Mouse (Mus musculus) megakaryocyte-erythroid progenitor cell, adult 5-6 weeks (primary cell): ENCODE data around the gene Fgfr2. TPM values are rescaled to one million over a fixed set of nuclear protein-coding genes. Genes with fewer than 3 reads are reported as not detected.

ENCODE experiments used
- ATAC-seq: replicated peaks from 2 replicates; pipeline ENCODE4 v1.8.0; 2016; ENCODE audit warnings: mild to moderate bottlenecking, inconsistent platforms; ENCODE audit not compliant: severe bottlenecking, poor library complexity, low FRiP score, low TSS enrichment
- total RNA-seq, 2 experiments: library from RNA; stranded (forward) in 1 of 2; stranded (reverse) in 1 of 2; fragments of 200-1000, 215-1000 nt in 1 of 2; fragments of >200 nt in 1 of 2; fragmentation: Nextera tagmentation in 1 of 2; gene quantifications; 2 replicates each; pipeline ENCODE4 v1.2.3; 2014 to 2017

Fgfr2 gene
- total RNA-seq, 2 experiments from 2014 or later = not detected

DNA sequence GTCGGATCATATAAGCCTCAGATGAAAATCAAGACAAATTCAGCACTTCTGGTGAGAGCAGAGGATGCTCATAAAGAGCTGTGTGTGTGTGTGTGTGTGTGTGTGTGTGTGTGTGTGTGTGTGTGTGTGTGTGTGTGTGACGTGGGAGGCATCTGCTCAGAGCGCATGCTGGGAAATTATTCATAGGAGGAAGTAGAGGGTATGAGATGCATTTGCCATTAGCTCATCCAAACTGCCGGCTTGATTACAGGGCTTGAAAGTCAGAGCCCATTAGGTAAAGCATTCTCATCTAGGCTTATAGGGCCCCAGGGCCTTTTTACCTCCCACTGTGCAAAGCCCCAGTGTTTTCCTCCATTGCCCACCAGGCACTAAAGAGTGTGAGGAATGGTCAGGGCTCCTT lies 1076.5 kb downstream of the Fgfr2 start:
- no peak for ATAC-seq

- no peak for ATAC-seq
Measured at GRCm38 (mm10) chr7:132031940-132032531, 1091.1 kb downstream of the Fgfr2 start.

GRCm38 (mm10) chr7:132026671-132027070 lies 1096.5 kb downstream of the Fgfr2 start:
- ATAC-seq = no peak

DNA sequence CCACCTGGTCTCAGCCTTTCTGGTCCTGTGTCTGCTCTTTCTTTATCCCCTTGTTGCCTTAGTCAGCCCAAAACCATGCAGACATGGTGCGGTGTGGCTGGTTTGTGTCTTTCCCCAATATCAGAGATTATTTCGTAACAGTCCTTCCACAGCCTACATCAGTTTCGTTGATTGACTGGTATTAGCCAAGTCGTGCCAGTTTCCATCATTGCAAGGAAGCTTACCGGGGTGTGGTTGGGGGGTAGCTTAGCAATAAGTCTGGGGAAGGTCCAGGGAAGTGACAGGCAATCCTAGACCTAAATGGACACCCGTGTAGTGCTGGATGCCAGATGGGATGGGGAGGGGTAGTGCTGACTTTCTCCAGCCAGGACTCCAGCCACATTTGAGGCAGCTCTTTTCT lies 1097.6 kb downstream of the Fgfr2 start:
- no peak for ATAC-seq

DNA sequence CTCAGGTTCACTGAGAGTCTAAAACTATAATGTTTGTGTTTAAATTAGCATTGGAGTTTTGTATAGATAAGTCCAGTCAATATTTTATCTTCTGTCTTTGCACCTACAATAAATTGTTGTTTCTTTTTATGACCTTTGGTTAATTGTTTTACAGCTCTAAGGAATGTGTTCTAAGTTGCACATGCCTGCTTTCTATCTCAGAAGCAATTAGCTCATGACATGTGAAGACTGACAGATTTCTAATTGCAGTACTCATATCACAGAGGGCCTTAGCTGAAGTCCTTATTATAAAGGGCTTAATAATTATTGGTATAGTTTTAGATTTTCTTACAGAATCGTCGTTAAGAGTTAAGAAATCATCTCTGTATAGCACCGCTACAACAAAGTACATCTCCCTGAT lies 1107.2 kb downstream of the Fgfr2 start:
- ATAC-seq = no peak

DNA sequence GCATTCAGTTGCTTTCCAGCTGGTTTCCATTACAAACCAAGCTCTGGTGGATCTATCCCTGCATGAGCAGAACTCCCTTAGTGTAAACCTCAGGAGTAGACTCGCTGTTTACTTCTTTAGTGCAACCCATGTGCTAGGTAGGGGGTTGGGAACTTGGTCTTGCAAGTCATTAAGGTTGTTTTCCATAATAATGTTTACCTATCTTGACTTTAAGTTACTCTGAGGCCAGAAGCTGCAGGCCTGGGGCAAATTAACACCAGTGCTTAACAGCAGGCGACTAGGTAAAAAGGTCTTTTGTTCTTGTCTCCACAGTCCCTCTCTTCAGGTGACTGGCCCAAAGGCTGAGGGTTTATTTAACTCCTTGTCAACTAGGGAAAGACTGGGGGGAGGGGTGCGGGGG lies 1108.0 kb downstream of the Fgfr2 start:
- no peak for ATAC-seq

DNA sequence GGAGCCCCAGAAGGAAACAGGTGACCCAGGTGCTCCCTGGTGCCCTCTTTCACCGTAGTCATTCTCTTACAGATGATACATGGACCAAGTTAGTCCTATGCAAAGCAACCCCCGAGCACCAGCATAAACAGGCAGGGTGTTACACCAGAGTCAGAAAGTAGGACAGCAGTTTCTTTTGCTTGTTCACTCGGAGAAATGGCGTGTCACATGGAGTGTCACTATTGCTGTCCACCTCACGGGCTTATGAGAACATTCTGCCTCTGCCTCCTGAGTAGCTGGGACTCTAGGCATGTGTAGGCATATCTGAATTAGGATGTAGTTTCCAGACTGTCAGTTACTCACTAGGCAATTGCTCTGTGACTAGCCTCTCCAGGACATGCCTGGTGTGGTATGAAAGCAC lies 1109.2 kb downstream of the Fgfr2 start:
- no peak for ATAC-seq

DNA sequence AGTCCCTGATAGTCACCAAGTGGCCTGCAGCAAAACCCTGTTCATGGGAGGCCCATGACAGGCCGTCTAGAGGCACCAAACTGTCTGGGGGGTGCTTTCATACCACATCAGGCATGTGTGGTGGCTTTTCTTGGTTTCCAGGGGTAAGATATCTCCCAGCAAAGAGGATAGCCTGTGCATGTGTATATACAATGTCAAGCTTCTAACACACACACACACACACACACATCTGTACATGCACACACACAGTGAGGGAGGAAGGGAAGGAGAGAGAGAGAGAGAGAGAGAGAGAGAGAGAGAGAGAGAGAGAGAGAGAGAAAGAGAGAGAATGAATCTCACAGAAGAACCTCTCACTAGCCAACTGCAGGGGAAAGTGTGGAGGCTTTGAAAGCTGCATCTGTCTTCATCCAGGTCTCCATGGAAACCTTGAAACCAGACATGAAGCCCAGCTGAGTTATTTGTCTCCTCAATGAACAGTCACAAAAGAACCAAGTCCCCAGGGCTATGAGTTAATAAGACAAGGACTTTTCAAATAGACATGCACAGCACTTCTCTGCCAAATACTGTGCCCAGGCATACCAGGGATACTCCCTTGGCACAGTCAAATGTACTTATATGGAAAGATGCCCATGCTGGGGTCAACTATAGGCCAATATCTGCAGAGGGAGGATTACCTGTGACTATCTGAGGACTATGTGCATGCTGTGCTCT lies 1110.0 kb downstream of the Fgfr2 start:
- ATAC-seq = no peak

GRCm38 (mm10) chr7:132009002-132009401 lies 1114.1 kb downstream of the Fgfr2 start:
- ATAC-seq = no peak

DNA sequence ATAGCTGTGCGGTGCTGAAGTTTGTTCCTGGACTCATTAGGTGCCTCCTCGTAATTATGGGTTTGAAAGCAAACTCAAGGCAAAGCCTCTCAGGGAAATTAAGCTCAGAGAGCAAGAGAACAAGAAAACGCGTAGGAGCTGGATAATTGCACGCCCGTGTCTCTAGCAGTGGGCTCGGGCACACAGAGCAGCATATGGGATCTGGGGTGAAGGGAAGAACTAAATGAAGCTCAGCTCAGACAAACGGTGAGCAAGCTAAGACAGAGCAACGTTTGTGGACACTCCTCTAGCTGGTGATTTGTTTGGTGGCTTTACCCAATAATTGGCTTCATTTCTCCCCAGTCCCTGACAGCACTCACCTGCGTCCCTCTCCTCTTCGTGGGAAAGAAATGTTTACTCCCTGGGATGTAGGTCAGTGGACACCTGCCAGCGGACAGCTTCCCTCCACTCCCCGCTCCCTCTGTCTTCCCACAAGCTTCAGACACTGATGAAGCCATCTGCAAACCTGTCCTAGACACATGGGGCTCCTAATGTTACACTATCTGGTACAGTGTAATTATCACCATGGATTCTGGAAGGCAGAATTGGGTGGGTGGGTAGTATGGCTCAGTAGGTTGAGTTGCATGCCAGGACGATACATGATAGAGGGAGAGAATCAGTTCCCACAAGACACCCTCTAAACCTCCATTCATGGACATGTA lies 1117.0 kb downstream of the Fgfr2 start:
- no peak for ATAC-seq

DNA sequence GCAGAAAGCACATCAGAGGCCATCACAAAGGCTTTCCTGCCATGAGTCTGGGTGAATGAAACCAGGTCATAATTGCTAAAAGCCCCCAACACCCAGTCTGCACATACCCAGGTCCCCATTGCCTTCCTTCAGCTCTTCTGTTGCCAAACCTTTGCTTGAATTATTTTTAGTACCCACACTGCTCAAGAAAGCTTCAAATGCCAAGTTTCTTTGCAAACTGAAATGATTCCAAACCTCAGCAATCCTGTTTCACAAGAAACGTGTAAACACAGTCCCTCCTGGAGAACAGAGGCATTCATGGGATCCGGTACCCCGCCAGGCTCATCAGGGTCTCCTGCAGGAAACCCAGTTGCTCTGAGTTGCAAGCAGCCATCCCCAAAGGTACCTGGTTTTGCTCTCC lies 1130.3 kb downstream of the Fgfr2 start:
- no peak for ATAC-seq

- ATAC-seq = no peak
Measured at GRCm38 (mm10) chr7:131992226-131992625, 1130.9 kb downstream of the Fgfr2 start.

DNA sequence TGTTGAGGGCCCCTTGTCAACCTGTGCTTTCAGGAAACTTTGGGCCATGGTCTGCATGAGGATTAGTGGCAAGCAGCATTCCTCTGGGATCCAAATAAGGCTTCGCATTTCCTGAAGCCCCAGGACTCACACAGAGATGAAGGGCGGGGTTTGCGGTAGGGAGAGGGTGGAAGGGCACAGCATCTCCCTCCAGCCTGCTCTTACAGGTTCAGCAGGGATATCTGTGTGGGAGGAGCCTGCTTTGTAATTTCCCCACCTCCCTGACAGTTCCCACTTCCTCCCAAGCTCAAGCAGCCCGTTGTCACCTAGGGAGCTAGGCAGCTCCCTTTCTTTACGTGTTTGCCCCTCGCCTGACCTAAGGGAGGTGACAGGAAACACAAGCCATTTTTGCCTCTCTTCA lies 1134.1 kb downstream of the Fgfr2 start:
- no peak for ATAC-seq

DNA sequence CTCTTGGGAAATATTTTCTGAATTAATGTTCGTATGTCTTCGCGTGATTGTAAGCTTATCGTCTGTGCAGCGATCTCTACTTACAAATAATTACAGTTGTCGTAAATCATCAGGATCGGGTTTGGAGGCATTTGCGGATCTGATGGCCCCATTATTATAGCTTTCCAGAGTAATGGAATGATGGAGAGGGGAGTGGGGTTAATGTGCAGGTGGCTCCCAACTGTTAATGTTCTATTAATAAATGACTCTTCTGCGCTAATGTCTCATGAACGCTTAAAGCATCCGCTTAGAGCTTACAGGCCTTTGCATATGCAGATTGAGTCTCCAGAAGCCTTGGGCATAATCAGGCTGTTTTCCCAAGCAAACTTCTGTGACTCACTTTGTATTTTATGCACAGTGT lies 1144.5 kb downstream of the Fgfr2 start:
- ATAC-seq = no peak

- ATAC-seq = no peak
Measured at GRCm38 (mm10) chr7:131975867-131976266, 1147.3 kb downstream of the Fgfr2 start.

- ATAC-seq = no peak
Measured at GRCm38 (mm10) chr7:131970255-131970654, 1152.9 kb downstream of the Fgfr2 start.

GRCm38 (mm10) chr7:131966916-131967494 lies 1156.1 kb downstream of the Fgfr2 start:
- no peak for ATAC-seq

DNA sequence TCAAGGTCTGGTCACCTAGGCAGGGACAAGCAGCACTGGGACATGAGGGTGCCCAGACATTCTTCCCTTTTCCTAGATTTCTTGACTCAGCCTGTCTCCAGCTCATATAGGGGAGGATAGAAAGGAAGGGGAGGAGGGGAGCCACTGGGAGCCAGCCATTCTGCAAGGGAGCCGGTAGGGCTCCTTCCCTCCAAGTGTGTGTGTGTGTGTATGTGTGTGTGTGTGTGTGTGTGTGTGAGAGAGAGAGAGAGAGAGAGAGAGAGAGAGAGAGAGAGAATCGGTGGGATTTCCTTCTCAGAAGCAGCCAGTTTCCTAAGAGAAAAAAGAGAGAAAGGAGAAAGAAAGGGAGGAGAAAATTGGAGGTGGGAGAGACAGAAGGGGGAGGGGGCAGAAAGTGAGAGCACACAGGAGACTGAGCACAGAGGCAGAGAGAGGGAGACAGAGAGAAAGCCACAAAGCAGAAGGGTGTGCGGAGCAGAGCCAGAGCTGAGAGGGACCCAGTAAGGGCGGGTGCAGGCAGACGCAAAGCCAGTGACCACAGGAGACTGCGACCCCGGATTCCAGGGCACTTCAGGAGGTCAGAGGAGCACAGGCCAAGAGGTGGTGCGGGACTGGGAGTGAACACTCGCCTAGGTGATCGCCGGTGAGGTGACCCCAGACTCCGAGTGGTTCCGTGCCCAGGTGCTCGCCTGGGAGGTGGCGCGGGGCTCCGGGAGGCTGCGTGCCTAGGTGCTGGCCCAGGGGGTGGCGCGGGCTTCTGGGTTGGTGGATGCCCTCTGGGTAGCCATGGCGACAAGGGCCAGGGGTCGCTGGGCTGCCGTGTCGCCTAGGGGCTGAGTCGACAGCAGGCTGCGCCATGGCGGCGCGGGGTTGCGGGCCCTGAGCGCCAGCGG lies 1156.9 kb downstream of the Fgfr2 start, which contains the start of gene Gpr26:
TSS of gene Gpr26 (plus strand) at position 438 of the 893 bp plus-strand sequence.
- no peak for ATAC-seq

DNA sequence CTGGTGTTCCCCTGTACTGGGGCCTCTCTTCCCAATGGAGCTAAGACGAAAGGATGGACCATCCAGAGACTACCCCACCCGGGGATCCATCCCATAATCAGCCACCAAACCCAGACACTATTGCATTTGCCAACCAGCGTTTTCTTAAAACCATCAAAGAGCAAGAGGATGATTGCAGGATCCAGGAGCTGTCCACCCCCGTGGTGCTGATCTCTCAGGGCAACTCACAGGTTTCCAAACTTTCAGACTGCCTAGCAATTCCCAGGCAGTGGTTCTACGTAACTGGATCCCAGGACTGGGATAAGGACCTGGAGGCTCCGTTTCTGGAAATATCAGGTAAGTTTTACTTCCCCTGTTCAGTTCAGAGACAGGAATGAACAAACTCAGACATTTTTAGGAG lies 1162.6 kb downstream of the Fgfr2 start:
- no peak for ATAC-seq
